Mouse (Mus musculus): ENCODE measurements around the gene Trpv2.

Trpv2 gene

DNA sequence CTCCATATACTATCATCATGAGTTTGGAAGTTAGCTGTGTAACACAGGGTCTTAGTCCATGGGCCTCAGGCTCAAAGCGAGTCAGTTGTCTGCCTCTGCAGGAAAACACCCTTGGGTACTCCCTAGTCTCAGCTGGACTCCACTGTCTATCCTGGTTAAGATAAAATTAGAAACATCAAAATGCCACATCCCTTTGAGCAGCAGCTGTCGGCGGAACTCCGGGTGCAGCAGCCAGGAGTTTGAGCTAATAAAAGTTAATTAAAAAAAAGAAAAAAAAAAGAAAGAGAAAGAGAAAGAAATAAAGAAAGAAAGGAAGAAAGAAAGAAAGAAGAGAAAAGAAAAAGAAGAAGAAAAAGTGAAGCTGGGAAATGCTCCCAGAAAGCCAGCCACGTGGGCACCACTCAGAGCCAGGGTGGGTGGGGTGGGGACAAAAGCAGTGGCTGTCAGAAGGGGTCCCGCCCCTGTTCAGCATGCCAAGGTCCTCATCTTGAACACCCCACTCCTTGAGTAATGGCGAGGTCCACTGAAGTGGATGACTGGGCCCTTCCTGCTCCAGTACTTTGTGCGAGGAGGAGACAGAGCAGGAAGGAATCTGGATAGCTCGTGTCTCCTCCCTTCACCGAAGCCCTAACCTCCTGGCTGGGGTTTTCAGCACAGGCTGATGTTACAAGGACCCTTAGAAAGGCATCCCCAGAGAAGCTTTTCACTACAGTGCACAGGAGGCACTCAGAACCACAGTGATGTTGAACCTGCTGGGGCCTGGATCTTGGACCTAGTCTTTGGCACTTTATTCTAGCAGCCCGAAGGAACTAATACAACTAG lies 67.9 kb downstream of the Trpv2 start:
- in situ Hi-C loops (cut with MboI; ENCODE audit: low pct_unique_long_range_greater_than_20kb in 1 of 2, low sequenced_read_pairs in 2 of 2, unreplicated experiment in 1 of 2), result no loop called here

GRCm38 (mm10) chr11:62643011-62643631 lies 68.8 kb downstream of the Trpv2 start:
- in situ Hi-C loops (cut with MboI; ENCODE audit: low pct_unique_long_range_greater_than_20kb in 1 of 2, low sequenced_read_pairs in 2 of 2, unreplicated experiment in 1 of 2), result no loop called here

GRCm38 (mm10) chr11:62643681-62644363 lies 69.5 kb downstream of the Trpv2 start:
- in situ Hi-C loops (cut with MboI; ENCODE audit: low pct_unique_long_range_greater_than_20kb in 1 of 2, low sequenced_read_pairs in 2 of 2, unreplicated experiment in 1 of 2), result no loop called here

GRCm38 (mm10) chr11:62644602-62645336 lies 70.5 kb downstream of the Trpv2 start:
- in situ Hi-C loops (cut with MboI; ENCODE audit: low pct_unique_long_range_greater_than_20kb in 1 of 2, low sequenced_read_pairs in 2 of 2, unreplicated experiment in 1 of 2), result loop anchor here (5.0 kb wide), 1 partner anchor 32 kb away; no protein-coding TSS in a partner anchor

DNA sequence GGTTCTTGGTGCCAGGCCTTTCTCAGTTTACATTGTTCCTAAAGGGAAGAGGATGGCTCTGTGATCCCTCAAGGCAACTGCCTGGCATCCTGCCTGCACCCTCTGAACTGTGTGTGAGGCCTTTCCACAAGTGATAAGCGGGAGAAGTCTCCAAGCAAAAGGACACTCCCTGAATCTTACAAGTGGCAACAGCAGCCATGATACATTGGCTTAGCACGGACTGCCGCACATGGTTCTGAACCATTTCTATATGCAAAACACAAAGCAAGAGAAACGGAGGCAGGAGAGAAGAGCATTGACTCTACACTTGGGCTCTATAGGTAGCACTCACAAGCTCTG lies 71.0 kb downstream of the Trpv2 start:
- in situ Hi-C loops (cut with MboI; ENCODE audit: low pct_unique_long_range_greater_than_20kb in 1 of 2, low sequenced_read_pairs in 2 of 2, unreplicated experiment in 1 of 2), result loop anchor here (5.0 kb wide), 1 partner anchor 33 kb away; no protein-coding TSS in a partner anchor

DNA sequence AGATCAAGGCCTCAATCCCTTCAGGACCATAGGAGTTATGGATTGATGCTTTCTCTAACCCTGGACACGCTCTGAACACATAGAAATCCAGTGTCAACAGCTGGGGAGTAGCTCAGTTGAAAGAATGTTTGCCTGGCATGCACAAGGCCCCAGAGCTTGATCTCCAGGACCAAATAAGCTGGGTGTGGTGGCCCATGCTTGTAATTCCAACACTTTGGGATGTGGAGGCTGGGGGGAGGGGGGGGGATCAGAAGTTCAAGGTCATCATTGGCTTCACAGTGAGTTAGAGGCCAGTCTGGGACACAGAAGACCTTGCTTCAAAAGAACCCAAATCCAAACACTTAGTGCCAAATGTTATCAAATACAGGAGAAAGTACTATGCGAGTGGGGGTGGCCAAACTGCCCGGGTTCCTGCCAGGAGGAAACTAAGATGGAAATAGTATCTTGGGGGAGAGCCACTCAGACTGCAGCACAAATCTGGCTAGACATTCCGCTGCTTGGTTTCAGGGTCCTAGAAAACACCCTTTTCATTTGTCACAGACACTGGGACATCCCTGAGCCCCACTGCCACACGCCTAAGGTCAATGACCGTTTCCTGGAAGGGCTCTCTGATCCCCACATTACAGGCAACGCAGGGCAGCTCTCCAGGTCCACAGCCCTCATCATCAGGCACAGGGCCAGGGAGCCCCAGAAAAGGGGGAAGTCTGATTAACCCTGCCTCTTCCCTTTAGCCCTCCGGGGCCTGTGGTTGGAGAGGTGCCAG lies 71.6 kb downstream of the Trpv2 start:
- in situ Hi-C loops (cut with MboI; ENCODE audit: low pct_unique_long_range_greater_than_20kb in 1 of 2, low sequenced_read_pairs in 2 of 2, unreplicated experiment in 1 of 2), result loop anchor here (5.0 kb wide), 1 partner anchor 34 kb away; no protein-coding TSS in a partner anchor

- in situ Hi-C loops (cut with MboI; ENCODE audit: low pct_unique_long_range_greater_than_20kb in 1 of 2, low sequenced_read_pairs in 2 of 2, unreplicated experiment in 1 of 2), result loop anchor here (5.0 kb wide), 1 partner anchor 34 kb away; no protein-coding TSS in a partner anchor
Measured at GRCm38 (mm10) chr11:62646495-62646843, 72.2 kb downstream of the Trpv2 start.

DNA sequence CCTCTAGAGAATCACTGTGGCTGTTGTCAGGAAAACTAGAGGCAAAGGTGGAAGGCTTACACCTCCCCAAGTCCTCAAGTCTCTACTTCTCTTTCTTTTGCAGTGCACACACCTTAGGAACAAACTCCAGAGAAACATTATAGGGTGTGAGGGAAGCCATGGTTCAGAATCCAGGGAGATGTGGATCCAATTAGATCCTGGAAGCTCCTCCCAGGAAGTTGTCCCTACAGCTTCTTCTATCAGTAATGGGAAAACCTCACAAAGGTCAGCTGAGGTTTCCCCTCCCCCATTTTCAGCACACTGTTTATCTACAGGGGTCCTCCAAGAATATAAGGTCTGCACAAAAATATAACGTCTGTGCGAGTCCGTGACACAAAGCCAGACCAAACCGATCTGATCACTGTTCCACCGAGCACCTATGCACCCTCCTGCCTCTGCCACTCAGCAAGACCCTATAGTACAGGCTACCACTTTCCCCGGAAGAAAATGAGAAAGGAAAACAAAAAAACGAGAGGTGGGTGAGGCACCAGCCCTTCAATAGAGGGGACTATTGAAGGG lies 72.8 kb downstream of the Trpv2 start:
- in situ Hi-C loops (cut with MboI; ENCODE audit: low pct_unique_long_range_greater_than_20kb in 1 of 2, low sequenced_read_pairs in 2 of 2, unreplicated experiment in 1 of 2), result loop anchor here (5.0 kb wide), 1 partner anchor 35 kb away; no protein-coding TSS in a partner anchor

DNA sequence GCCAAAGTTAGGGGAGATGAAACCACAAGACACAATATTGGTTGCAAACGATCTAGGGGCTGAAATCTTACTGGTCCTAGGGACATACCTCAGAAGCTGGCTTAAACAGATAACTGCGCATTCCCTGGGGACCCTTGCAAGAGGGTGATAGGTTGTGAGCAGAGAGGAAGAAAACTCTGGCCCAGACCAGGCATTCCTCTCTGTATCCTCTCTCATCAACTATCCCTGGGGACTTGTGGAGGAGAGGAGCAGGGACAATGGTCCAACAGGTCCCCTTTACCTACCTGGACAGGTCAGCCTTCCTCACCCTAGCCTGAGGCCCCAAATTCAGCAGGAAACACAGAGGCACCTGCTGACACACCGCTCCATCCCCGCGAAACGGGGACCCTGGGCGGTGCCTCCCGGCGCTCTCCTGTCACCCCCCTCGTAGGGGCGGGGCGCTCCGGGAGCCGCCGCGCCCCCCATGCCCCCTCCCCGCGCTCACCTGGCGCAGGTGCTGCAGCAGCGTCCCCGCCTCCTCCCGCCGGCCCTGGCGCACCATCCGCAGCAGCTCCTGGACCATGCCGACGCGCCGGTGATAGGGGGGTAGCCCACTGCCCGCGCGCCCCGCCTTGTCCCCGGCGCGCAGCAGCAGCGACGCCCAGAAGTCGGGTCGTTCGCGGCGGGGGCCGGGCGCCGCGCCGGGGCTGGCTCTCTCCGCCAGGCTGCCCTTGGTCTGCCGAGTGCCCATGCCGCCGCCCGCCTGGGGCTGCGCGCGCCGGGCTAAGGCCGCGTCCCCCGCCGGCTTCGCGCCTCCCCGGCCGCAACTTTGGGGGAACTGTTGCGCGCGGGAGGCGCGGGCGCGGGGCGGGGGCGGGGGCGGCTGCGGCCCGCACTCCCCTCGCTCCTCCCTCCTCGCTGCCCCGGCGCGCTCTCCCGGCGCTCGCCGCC lies 73.6 kb downstream of the Trpv2 start, which contains the start of gene Lrrc75a:
TSS of gene Lrrc75a (minus strand) at position 863 of the 930 bp plus-strand sequence.
- in situ Hi-C loops (cut with MboI; ENCODE audit: low pct_unique_long_range_greater_than_20kb in 1 of 2, low sequenced_read_pairs in 2 of 2, unreplicated experiment in 1 of 2), result loop anchor here (5.0 kb wide), 1 partner anchor 36 kb away; no protein-coding TSS in a partner anchor

- in situ Hi-C loops (cut with MboI; ENCODE audit: low pct_unique_long_range_greater_than_20kb in 1 of 2, low sequenced_read_pairs in 2 of 2, unreplicated experiment in 1 of 2), result loop anchor here (5.0 kb wide), 1 partner anchor 36 kb away; no protein-coding TSS in a partner anchor
Measured at GRCm38 (mm10) chr11:62648591-62649391, 74.5 kb downstream of the Trpv2 start, which contains the start of gene Mmgt2. Gene Mmgt2 (plus strand): TSS chr11:62648664.

- in situ Hi-C loops (cut with MboI; ENCODE audit: low pct_unique_long_range_greater_than_20kb in 1 of 2, low sequenced_read_pairs in 2 of 2, unreplicated experiment in 1 of 2), result loop anchor here (5.0 kb wide), 1 partner anchor 38 kb away; no protein-coding TSS in a partner anchor
Measured at GRCm38 (mm10) chr11:62649803-62650202, 75.5 kb downstream of the Trpv2 start.

Measured in mouse embryonic stem cell (cell line).